In genomic region chr5:147860076-147860448, GRCm38 (mm10) we compare ENCODE assay signal across 7 mouse cellular contexts. TPM values are rescaled to one million over a fixed set of nuclear protein-coding genes. Genes with fewer than 3 reads are reported as not detected.
DNase-seq lines count a peak whose midpoint lies in the region; ATAC-seq lines count a peak whose summit lies in the region.

No protein-coding gene starts in this region.

- H3K4me1 ChIP-seq in neural tube, embryonic 11.5 days (ENCODE audit: control insufficient read depth, insufficient read depth, low read length), result peaks cover 7% of the 10 kb centered on the region
- peaks cover 5% of the 10 kb centered on the region for H3K4me1 ChIP-seq in forebrain, embryonic 11.5 days (replicated peaks; ENCODE audit: control insufficient read depth, insufficient read depth, low read length)
- H3K4me1 ChIP-seq in limb, embryonic 15.5 days, result peaks cover 12% of the 10 kb centered on the region
- peaks cover 7% of the 10 kb centered on the region; the same call in 1 of the 2 replicates for H3K4me1 ChIP-seq in stomach, embryonic 16.5 days (ENCODE audit: control insufficient read depth, insufficient read depth, low read length)

- intact Hi-C loops in gastrocnemius, postnatal 36 days (cut with DNase I), result no loop called here

- peaks cover 6% of the 10 kb centered on the region; the same call in 1 of the 2 replicates for H3K36me3 ChIP-seq in neural tube, embryonic 11.5 days (ENCODE audit: control insufficient read depth, insufficient read depth, low read length)
- H3K36me3 ChIP-seq in forebrain, embryonic 11.5 days (ENCODE audit: control insufficient read depth, insufficient read depth, low read length), result no peaks in the 10 kb centered on the region; the same call in 1 of the 2 replicates
- peaks cover 27% of the 10 kb centered on the region for H3K36me3 ChIP-seq in limb, embryonic 15.5 days
- H3K36me3 ChIP-seq in stomach, embryonic 16.5 days (ENCODE audit: control insufficient read depth, insufficient read depth, low read length), result peaks cover 8% of the 10 kb centered on the region

- H3K9ac ChIP-seq in neural tube, embryonic 11.5 days (ENCODE audit: low read length), result peak overlapping the region; percentile 89
- peak overlapping the region; percentile 85 for H3K9ac ChIP-seq in forebrain, embryonic 11.5 days (ENCODE audit: low read length)
- peak overlapping the region; percentile 86 for H3K9ac ChIP-seq in limb, embryonic 15.5 days
- H3K9ac ChIP-seq in stomach, embryonic 16.5 days (ENCODE audit: low read length), result peak overlapping the region; percentile 91

- WGBS in neural tube, embryonic 11.5 days, result 2% methylated on average over 18 of the region's 18 CpGs
- WGBS in forebrain, embryonic 11.5 days, result 2% methylated on average over 18 of the region's 18 CpGs
- WGBS in limb, embryonic 15.5 days, result under 1% methylated on average over 18 of the region's 18 CpGs
- WGBS in stomach, embryonic 16.5 days, result under 1% methylated on average over 18 of the region's 18 CpGs

- no peaks in the 10 kb centered on the region for H3K9me3 ChIP-seq in neural tube, embryonic 11.5 days (ENCODE audit: control insufficient read depth, low read length)
- no peaks in the 10 kb centered on the region for H3K9me3 ChIP-seq in forebrain, embryonic 11.5 days (ENCODE audit: control insufficient read depth, low read length)
- H3K9me3 ChIP-seq in limb, embryonic 15.5 days, result no peaks in the 10 kb centered on the region
- H3K9me3 ChIP-seq in stomach, embryonic 16.5 days (replicated peaks; ENCODE audit: control insufficient read depth, low read length), result no peaks in the 10 kb centered on the region

- H3K27ac ChIP-seq in neural tube, embryonic 11.5 days (ENCODE audit: low read depth, low read length), result 0 out of 2 replicates have a peak overlapping the region, but pooled peaks have one; percentile 56
- H3K27ac ChIP-seq in forebrain, embryonic 11.5 days (ENCODE audit: low read depth, low read length), result no peak overlapping the region
- H3K27ac ChIP-seq in limb, embryonic 15.5 days, result peak overlapping the region; percentile 88
- peak overlapping the region; percentile 88 for H3K27ac ChIP-seq in stomach, embryonic 16.5 days (ENCODE audit: low read length)

- H3K4me3 ChIP-seq in neural tube, embryonic 11.5 days (ENCODE audit: low read depth, low read length), result peak overlapping the region; percentile 96
- peak overlapping the region; percentile 69 for H3K4me3 ChIP-seq in forebrain, embryonic 11.5 days (ENCODE audit: low read depth, low read length)
- peak overlapping the region; percentile 91 for H3K4me3 ChIP-seq in limb, embryonic 15.5 days
- H3K4me3 ChIP-seq in stomach, embryonic 16.5 days (replicated peaks; ENCODE audit: low read length), result peak overlapping the region; percentile 91

- DNase-seq in neural tube, embryonic 11.5 days (ENCODE audit: low spot score), result no peak
- DNase-seq in neural tube, embryonic 10.5 days (ENCODE audit: extremely low spot score, low spot score), result no peak
- DNase-seq in forebrain, embryonic 11.5 days (ENCODE audit: low spot score), result no peak
- DNase-seq in MN1 (ENCODE audit: low spot score), result no peak
- DNase-seq in gastrocnemius, postnatal 36 days, result no peak

- peak; percentile 36; the same call in 1 of the 2 replicates for ATAC-seq in neural tube, embryonic 11.5 days (ENCODE audit: insufficient read depth, low FRiP score, low TSS enrichment)
- ATAC-seq in forebrain, embryonic 11.5 days (replicated peaks; ENCODE audit: low FRiP score), result no peak
- peak; percentile 54; the same call in 1 of the 2 replicates for ATAC-seq in limb, embryonic 15.5 days (ENCODE audit: insufficient number of reproducible peaks, low FRiP score, low TSS enrichment, low read depth)
- ATAC-seq in stomach, embryonic 16.5 days (ENCODE audit: insufficient read depth, low FRiP score), result no peak

- no peaks in the 10 kb centered on the region for H3K27me3 ChIP-seq in neural tube, embryonic 11.5 days (ENCODE audit: control insufficient read depth, insufficient read depth, low read length)
- no peaks in the 10 kb centered on the region for H3K27me3 ChIP-seq in forebrain, embryonic 11.5 days (ENCODE audit: control insufficient read depth, insufficient read depth, low read length)
- no peaks in the 10 kb centered on the region for H3K27me3 ChIP-seq in limb, embryonic 15.5 days
- H3K27me3 ChIP-seq in stomach, embryonic 16.5 days (ENCODE audit: control insufficient read depth, insufficient read depth, low read length), result no peaks in the 10 kb centered on the region

- peak overlapping the region; percentile 81 for H3K4me2 ChIP-seq in neural tube, embryonic 11.5 days (ENCODE audit: low read depth)
- peak overlapping the region; percentile 91 for H3K4me2 ChIP-seq in forebrain, embryonic 11.5 days (ENCODE audit: low read depth, low read length, severe bottlenecking)
- peak overlapping the region; percentile 79 for H3K4me2 ChIP-seq in limb, embryonic 15.5 days
- peak overlapping the region; percentile 87 for H3K4me2 ChIP-seq in stomach, embryonic 16.5 days (ENCODE audit: low read depth, low read length)

RNA-seq across cellular contexts. Expression of gene Pomp, which starts 0.2 kb away (rescaled TPM):
- polyA plus RNA-seq in neural tube, embryonic 11.5 days (2014; fragmentation: Nextera tagmentation; extraction: Ambion mirVana), result 480 and 499 TPM in 2 replicates
- polyA plus RNA-seq in forebrain, embryonic 11.5 days (2014; fragmentation: Nextera tagmentation; extraction: Ambion mirVana), result 430 and 492 TPM in 2 replicates
- polyA plus RNA-seq in limb, embryonic 15.5 days (2015; fragmentation: Nextera tagmentation; extraction: Ambion mirVana), result 411 and 464 TPM in 2 replicates
- 388 and 446 TPM in 2 replicates for polyA plus RNA-seq in stomach, embryonic 16.5 days (2015; fragmentation: Nextera tagmentation; extraction: Ambion mirVana)
- 100 to 1,000 TPM; 130 to 131 TPM for total RNA-seq in gastrocnemius, postnatal 36 days (2021)

RNA-seq across cellular contexts. Expression of gene Slc46a3, which starts 34.6 kb away (rescaled TPM):
- 3.0 and 4.0 TPM in 2 replicates for polyA plus RNA-seq in neural tube, embryonic 11.5 days (2014; fragmentation: Nextera tagmentation; extraction: Ambion mirVana)
- 3.0 and 5.3 TPM in 2 replicates for polyA plus RNA-seq in forebrain, embryonic 11.5 days (2014; fragmentation: Nextera tagmentation; extraction: Ambion mirVana)
- polyA plus RNA-seq in limb, embryonic 15.5 days (2015; fragmentation: Nextera tagmentation; extraction: Ambion mirVana), result 2.9 and 3.5 TPM in 2 replicates
- 7.3 and 9.0 TPM in 2 replicates for polyA plus RNA-seq in stomach, embryonic 16.5 days (2015; fragmentation: Nextera tagmentation; extraction: Ambion mirVana)
- 1 to 10 TPM; 9.4 to 9.9 TPM for total RNA-seq in gastrocnemius, postnatal 36 days (2021)

Comparison
In these comparisons a context has a peak if more than half of its experiments do, and no peak if none do; other contexts are left out.
1. ATAC-seq: peak in neural tube, embryonic 11.5 days (single experiment) and limb, embryonic 15.5 days (single experiment); none in forebrain, embryonic 11.5 days (single experiment) and stomach, embryonic 16.5 days (single experiment).
2. Peak in every context shown above with its lines, with median percentiles within 50 percentile points of each other: H3K4me2 ChIP-seq, H3K4me3 ChIP-seq and H3K9ac ChIP-seq.